Comparison of ENCODE assay signal across 21 mouse cellular contexts in the genomic region with DNA sequence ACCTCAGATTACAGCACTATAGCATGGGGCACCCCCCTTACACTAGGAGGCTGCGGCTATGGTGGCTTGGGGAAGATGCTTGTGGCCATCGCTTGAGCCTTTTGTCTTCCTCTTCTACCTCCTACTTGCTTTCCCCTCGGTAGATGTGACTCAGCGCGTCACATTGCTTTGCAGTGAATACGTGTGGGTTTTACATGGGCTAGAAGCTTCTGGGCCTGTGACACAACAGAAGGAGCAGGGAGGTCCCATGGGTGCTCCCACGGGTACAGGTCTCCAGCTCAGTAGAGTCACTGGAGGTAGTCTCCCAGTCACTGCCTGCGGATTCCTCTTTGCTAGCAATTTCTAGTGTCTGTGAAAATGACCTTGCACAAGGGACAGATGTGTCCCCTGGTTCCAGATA. TPM values are rescaled to one million over a fixed set of nuclear protein-coding genes. Genes with fewer than 3 reads are reported as not detected.
"Had no signal": no experiment of that assay in that cellular context is flagged by ENCODE, and none has a peak within 500 bp of the region (broad histone marks: within the 10 kb centered on the region; RNA-seq: fewer than 3 reads in every experiment).

No protein-coding gene starts in this region.

- H3K9ac ChIP-seq: limb, embryonic 12.5 days; liver, embryonic 13.5 days; liver, postnatal 0 days; lung, embryonic 15.5 days; midbrain, embryonic 15.5 days; neural tube, embryonic 13.5 days had no signal

- H3K4me3 ChIP-seq: layer of hippocampus, adult 2 months; left cerebral cortex, adult 2 months; limb, embryonic 12.5 days; liver, embryonic 13.5 days; lung, embryonic 15.5 days; megakaryocyte, embryonic 14.5 days; midbrain, embryonic 15.5 days; neural tube, embryonic 13.5 days had no signal

- H3K27me3 ChIP-seq: lung, embryonic 15.5 days; midbrain, embryonic 15.5 days; neural tube, embryonic 13.5 days had no signal

- H3K4me1 ChIP-seq: liver, embryonic 13.5 days; midbrain, embryonic 15.5 days had no signal

- DNase-seq: kidney, adult 11 months; kidney, adult 9 months; kidney, postnatal 4 days; liver; liver, embryonic 13.5 days; liver, postnatal 0 days; lung, postnatal 14 days; thymus, adult 2 months; thymus, postnatal 25 days had no signal

- H3K4me2 ChIP-seq: limb, embryonic 12.5 days; liver, embryonic 13.5 days; lung, embryonic 15.5 days; midbrain, embryonic 11.5 days; midbrain, embryonic 15.5 days; neural tube, embryonic 13.5 days had no signal

- H3K9me3 ChIP-seq: liver, embryonic 13.5 days; lung, embryonic 15.5 days; midbrain, embryonic 15.5 days had no signal

- H3K36me3 ChIP-seq: limb, embryonic 12.5 days; liver, embryonic 13.5 days; lung, embryonic 15.5 days; midbrain, embryonic 15.5 days; neural tube, embryonic 13.5 days had no signal

- ATAC-seq: liver, postnatal 0 days; midbrain, embryonic 15.5 days had no signal

- H3K27ac ChIP-seq: kidney, postnatal 0 days; layer of hippocampus, adult 2 months; left cerebral cortex, adult 2 months; limb, embryonic 12.5 days; liver, embryonic 13.5 days; lung, embryonic 15.5 days; macrophage; midbrain, embryonic 15.5 days; neural tube, embryonic 13.5 days; stomach, postnatal 0 days had no signal

RNA-seq across cellular contexts. Expression of gene Clic6, which starts 39.1 kb away (rescaled TPM):
- total RNA-seq: monocyte, adult 5-6 weeks had no signal
- polyA plus RNA-seq: macrophage had no signal
